Mouse (Mus musculus) urinary bladder, postnatal 25 days (tissue): ENCODE results near the gene Poc1a.

Experiments
- DNase-seq: peaks from one replicate; pipeline ENCODE4 v3.0.0; 2022; ENCODE audit warnings: low spot score

Gene Poc1a

GRCm38 (mm10) chr9:106338462-106339172, 57.8 kb downstream of the Poc1a start:
- DNase-seq, result no peak

DNA sequence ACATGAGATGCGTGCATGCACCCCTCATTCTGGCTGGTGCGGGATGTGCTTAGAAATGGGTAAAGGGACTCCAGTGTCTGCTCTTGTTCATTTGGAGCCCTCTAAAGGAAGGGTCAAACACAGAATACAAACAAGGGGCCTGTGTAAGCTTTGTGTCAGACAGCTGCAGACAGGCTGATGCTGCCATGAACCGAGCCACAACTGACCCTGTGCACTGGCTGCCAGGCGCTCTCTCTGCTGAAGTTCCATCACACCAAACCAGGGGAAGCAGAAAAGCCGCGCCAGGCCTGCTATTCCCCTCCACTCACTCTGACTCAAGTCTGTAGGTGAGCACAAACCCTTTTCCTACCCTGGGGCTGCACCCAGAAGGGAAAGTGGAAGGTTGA, 58.3 kb downstream of the Poc1a start:
- DNase-seq, result no peak

DNA sequence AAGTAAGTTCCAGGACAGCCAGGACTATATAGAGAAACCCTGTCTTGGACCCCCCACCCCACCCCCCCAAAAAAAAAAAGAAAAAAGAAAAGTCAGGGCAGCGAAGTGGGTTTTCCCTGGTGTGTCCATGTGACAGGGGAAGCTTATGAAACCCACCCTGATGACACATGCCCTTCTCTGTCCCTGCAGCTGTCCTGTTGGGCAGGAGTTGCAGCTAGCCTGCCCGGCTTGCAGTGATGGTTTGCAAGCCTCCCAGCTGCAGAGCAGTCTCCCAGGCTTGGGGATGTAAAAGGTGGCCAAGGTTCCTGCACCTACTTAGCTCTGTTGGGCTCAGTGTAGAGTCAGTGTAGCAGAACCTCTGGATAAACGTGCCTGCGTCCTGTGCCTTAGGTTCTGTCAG, 58.9 kb downstream of the Poc1a start:
- DNase-seq, result no peak

DNA sequence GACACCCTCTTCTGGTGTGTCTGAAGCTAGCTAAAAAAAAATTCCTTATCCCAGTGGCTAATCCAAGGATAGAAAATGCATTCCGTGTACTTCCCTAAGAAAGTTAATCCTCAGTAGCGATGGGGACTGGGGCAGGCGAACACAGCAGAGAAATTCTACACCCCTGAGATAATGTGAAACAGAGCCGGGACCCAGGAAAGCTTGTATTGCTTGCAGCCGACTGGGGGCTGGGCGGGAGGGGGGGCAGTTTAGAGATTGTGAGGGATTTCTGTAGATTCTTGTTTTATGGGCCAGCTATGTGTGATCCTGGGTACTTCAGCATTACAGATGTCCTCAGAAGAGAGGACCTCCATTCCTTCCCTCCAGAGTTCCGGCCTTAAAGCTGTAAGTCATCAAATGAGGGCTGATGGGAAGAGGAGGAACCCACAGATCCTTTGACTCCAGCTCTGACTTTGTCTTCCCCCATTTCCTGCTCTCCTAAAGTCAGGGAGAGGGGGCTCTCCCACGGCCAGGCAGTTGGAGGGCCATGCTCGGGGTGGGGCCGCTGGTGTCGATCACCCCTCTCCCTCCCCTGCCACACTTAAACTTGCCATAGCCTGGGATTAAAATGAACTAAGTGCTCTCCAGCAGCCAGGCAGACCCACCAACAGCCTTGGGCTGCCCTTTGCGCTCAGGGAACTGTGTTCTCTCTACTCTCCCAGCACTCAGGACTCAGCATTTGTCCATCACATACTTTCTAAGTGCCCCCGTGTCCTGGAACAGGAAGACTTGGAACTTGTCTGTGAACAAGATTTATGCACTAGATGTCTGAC, 59.8 kb downstream of the Poc1a start:
- DNase-seq, result no peak

- DNase-seq, result no peak
Measured at GRCm38 (mm10) chr9:106341313-106341686, 60.4 kb downstream of the Poc1a start.

GRCm38 (mm10) chr9:106342573-106342972, 61.7 kb downstream of the Poc1a start:
- no peak for DNase-seq

- DNase-seq, result peak; percentile 49
Measured at GRCm38 (mm10) chr9:106345167-106345566, 64.3 kb downstream of the Poc1a start.

DNA sequence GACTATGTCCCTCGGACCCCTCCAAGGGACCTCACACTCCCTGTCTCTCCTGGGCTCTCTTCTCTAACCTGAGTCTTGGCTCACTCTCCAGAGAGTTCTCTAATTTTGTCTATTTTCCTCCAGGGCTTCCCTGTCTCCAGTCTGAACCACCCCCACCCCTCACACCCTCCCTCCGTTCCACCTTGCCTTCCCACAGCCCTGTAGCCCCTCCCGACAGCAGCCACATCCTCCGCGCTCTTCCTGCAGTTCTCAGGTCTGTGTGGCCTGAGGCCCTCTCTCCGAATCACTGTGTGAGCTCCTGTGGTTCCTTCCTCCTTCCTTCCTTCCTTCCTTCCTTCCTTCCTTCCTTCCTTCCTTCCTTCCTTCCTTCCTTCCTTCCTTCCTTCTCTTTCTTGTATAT, 64.8 kb downstream of the Poc1a start:
- DNase-seq, result no peak

DNA sequence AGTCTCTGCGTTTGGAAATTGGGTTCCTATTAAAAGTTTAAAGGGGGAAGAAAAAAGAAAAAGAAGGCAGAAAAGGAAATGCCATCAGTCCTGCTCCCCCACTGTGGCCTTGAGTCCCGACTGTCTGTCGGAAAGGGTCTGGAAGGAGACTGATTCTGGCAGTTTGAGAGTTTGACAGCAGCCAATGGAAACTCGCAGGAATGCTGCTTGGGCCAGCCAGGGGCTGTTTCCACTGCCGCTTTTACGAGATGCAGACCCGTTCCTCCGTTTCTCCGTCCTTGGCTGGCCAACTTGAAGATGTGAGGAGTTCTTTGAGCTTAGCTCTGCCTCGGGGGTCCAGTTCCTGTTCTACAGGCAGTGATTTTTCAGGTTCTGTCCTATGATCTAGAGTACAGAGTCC, 67.4 kb downstream of the Poc1a start:
- no peak for DNase-seq

DNA sequence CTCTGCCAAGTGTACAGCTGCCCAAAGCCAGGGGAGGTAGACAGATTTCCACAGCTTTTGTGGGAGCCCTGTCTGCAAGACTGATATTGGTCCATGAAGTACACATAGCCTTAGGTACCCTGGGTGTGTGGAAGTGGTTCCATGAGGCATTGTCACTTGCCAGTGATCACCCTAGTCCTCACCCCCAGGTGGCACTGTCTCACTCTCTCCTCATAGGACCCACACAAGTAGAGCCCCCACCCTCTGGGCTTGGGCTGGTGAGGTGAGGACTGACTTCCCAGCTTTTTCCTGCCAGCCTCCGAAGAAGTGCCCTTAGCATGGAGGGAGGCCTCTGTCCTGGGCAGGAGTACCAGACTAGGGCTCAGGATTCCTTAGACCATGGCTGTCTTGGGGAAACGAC, 68.2 kb downstream of the Poc1a start:
- DNase-seq, result peak; percentile 25

GRCm38 (mm10) chr9:106351178-106351577, 70.3 kb downstream of the Poc1a start:
- DNase-seq, result no peak

DNA sequence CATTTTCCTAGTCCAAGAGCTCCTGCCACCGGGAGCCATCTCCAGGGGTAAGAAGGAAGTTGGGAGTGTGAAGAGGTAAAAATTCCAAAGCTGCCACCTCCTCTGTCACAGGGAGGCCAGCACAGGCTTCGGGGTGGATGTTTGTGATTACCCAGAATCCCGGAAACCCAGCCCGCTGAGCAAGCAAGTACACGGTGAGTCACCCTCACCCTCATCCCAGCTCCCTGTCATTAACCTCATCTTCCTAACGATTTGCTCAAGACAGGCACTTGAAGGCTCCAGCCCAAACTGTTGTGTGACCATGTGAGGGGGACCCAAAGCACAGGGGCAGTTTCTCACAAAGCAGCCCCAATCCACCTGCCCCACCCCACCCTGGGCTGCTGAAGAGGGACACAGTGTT, 72.9 kb downstream of the Poc1a start:
- peak; percentile 36 for DNase-seq

DNA sequence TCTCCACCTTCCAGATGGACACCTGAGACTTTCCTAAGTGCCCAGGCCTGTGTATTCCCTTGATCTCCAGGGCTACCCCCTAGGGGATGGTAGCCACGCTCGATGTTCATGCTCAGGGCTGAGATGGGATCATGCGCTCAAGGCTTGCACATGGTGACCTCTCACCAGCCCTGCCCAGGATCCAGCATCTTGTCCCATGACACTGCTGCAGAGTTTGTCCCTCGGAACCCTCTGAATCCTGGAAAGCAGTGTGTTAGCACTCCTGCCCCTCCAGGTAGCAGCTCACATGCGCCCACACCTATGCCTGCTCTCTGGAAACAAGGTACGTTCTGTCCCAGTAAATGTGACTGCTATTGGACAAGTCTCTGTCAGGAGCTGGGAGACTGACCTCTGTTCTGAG, 73.9 kb downstream of the Poc1a start:
- no peak for DNase-seq

DNA sequence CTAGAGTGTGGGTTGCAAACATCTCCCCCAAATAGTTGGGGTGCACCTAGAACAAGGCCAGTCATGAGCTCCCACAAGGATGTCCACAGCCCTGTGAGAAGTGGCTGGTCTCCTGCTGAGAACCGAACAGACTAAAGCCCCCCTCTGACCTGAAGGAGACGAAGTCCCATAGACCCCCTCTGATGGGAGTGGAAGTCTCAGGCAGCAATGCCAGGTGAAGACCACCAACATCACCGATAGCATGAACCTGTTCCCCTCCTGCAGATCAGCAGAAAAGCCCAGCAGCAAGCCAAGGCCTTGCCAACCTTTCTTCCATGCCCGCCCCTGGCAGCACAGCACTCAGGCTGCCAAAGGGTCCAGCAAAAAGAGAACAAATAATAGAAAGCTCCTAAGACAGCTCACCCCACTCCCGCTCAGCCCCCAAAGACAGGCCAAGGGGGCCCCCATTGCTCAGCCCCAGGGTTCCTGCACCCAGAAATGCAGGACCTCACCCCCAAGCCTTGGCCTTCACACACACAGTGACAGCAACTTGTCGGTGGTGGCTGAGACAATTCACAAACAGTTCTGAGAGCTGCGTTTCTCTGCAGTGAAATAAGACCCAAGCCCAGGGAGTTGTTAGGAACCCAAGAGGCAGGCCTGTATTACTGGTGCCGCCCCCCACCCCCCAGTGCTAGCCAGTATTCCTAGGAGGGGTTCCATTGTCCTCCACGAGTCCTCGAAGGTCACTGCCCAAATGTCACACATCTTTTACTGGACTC, 74.5 kb downstream of the Poc1a start:
- DNase-seq, result no peak

DNA sequence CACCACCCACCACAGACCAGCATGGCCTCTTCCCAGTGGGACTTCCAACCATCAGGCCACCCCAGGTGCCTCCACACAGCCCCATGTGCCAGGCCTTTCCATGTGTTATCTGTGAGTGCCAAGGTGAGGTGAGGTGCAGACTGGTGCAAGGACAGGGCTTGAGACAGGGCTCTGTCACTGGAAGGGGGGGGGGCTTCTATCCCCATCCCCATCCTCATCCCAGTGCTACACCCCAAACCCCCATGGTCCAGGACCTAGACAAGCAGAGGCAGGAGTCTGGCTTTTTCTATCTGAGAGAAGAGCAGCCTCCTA, 75.1 kb downstream of the Poc1a start:
- no peak for DNase-seq

DNA sequence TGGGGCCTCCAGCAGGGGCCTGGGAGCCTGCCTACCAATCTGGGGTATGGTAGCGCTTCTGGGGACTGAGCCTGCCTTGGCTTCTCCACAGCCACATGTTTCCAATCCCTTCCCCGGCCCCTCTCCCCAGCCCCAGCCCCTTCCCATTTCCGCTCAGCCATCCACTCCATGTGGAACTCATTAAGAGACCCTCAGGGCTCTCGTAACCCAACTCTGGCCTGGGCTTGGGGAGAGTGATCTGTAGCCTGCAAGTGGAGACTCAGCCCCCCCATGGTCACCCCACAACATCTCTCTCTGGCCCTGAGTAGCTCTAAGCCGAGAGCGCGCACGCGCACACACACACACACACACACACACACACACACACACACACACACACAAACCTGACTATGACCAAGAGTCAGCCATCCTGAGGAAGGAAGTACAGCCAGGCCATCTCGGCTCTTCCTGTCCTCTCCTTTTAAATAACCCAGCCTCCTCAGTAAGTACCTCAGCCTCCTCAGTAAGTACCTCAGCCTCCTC, 75.5 kb downstream of the Poc1a start:
- DNase-seq, result no peak

DNA sequence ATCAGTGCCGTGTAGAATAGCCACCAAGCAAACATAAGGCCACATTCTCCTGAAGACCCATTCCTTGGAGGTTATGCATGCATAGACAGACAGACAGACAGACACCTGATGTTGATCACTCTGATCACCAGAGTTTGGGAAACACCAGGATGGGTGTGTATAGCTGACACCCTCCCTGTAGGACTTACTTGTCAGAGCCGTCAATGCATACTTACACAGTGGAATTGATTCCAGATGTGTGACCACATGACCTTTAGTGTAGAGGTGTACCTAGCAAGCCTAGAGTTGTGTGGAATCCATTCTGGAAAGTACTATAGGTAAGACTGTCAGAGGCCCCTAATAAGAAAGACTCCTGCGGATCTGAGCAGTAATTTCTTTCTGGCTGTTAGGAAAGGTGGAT, 76.3 kb downstream of the Poc1a start:
- DNase-seq, result no peak

DNA sequence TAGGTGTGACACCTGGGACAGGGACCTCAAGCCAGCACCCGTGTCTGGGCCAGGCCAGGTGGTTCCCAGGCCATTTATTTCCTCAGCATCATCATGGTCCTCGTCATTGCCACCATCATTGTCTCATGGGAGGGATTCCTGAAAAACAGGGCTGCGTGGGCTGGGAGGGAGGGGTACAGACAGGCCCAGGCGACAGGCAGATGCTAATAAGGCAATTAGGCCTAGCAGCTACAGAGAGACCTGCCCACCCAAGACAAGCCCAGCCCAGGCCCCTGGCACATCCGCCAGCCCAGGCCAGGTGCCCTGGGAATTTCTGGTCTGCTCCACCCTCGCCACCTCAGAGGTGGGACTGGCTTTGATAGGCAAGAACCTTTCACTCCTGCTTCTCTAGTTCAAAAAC, 78.4 kb downstream of the Poc1a start:
- no peak for DNase-seq

DNA sequence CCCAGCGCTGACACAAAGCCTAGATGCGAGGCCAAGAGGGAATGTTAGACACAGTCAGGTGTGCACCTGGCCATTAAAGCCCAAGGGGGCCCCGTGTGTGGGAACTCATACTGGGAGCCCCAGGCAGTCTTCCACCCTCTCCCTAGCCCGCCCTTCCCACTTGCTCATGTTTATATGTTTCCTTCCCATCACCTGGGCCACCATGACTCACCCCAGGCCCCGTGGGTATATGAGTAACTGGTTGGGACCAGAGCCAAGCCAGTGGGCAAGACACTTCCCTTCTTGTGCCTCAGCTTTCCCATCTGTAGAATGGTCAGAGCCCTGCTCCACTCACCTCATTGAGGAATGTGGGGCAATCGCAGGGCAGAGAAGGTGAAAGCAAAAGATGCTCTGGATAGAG, 80.3 kb downstream of the Poc1a start:
- no peak for DNase-seq

DNA sequence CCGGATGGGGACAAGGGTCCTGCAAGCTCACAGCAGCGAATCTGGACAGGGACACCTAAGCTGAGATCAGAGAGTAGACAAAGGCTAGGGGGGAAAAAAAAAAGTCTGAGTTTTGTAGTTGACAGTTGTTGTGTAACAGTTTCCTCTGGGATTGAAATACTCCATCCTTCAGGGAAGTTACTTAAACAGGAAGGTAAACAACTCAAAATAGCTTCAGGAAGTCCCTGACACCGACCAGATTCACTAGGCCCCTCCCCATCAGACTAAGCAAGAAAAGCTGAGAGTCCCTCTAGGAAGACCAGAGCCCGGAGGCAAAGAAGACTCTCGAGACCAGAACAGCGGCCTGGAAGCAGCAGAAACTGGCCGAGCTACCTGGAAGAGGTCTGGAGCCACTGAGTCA, 84.5 kb downstream of the Poc1a start:
- DNase-seq, result no peak

DNA sequence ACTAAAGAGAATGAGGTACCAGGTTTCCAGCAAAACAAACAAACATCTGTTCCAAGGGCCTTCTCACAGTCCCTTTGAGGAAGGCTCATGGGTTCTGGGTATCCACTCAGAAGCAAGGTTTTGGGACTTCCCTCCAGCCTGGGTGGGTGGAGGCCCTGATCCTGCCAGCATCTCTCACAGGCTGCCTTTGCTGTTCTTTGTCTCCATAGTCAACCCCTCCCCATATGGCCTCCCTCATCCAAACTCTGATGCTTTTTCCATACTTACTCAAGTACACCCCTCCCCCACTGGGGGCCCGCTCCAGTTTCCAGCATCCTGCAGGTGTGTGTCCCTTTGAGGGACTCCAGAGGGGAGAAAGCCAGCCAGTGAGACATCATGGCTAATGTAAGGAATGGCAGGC, 85.3 kb downstream of the Poc1a start:
- no peak for DNase-seq

- DNase-seq, result no peak
Measured at GRCm38 (mm10) chr9:106367001-106367400, 86.1 kb downstream of the Poc1a start.

DNA sequence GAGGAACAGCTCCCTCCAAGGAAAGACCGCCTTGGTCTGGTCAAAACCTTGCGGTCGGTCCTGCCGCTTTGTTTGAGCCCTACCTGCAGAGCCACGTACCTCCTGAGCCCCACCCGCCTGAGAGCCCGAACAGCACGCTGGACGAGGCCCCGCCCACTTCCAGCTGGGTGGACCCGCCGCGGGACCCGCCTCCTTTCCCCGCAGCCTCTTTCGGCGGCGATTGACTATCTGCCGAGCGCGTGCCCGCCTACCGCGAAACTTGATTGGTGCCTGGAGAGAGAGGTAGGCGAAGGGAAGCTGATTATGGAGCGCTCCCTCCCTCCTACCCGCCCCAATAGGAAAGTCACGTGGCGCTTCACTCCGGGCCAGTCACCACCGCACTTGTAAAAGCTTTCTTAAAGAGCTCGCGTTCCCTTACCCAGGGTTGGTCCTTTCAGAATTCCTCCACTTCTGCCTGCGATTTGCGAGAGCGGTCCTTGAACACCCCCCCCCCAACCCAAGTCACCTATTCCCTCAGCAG, 86.8 kb downstream of the Poc1a start:
- peak; percentile 98 for DNase-seq
